Mouse (Mus musculus) spleen, adult 18-20 months (tissue): ENCODE data around the gene Snx29.
A peak's percentile ranks its signal among the peaks of the same experiment; 100 is the strongest.

Experiments
- DNase-seq, 2 experiments: peaks; one replicate each; pipeline ENCODE4 v3.0.0; 2022; ENCODE audit warnings: mixed read lengths in 2 of 2

The Snx29 gene

GRCm38 (mm10) chr16:11603667-11604422, 281.1 kb downstream of the Snx29 start:
- peak in 1 of 2 experiments; percentile 33 for DNase-seq

DNA sequence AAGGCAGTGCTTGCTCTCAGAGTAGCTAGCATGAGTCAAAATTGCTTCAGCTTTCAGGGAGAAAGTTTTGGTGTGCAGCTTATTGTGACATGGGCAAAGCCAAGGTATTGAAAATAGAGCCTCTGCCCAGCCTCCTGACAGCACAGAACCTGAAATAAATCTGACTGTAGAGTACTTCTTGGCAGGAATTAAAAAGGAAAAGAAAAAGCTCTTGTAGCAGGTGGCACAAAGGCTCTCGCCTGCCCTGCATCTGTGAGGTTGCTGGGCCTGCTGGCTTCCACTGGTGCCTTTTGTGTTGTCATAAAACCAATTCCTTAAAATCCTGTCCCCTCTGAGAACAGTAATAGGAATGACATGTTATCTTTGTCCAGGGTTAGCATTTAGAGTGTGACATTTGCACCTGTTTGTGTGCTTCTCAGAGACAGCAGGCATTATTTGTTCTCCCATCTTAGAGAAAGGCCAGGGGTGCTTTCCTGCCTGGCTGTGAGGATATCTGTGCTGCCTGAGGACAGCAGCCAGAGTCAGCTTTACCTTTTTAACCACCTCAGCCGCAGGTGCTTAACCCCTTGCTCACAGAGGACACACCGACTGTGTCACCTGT, 289.9 kb downstream of the Snx29 start:
- no peak for DNase-seq

GRCm38 (mm10) chr16:11614401-11615014, 291.8 kb downstream of the Snx29 start:
- no peak for DNase-seq

DNA sequence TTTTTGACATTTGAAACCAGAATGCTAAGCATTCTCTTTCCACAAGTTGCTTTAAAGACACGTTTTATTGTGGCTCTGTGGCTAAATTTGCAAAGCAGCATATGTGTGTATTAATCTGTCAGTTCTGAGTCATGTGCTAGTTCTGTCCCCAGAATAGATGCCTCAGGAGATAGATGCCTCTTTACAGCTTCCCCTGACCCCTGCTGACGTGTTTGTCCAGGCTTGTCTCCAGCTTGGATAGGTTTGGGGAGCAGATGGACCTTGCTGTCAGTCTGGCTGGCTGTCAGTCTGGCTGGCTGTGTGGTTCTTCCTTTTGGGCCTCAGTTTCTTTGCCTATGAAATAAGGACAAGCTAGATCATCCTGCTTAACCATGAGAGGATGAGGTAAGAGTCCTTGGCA, 292.9 kb downstream of the Snx29 start:
- DNase-seq, result no peak

DNA sequence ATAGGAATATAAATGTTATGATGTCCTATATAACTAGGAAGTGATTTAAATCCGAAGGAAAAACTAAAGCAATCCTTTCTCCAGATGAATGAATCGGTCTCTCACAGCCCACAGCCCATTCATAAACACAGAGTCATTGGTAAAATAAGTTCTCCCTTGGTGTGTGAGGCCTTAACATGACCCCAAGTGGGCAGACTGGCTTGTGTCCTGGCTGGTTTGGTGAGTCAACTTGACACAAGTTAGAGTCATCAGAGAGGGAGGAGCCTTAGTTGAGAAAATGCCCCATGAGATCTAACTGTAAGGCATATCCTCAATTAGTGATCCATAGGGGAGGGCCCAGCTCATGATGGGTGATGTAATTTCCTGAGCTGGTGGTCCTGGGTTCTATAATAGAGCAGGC, 297.2 kb downstream of the Snx29 start:
- DNase-seq, result no peak

DNA sequence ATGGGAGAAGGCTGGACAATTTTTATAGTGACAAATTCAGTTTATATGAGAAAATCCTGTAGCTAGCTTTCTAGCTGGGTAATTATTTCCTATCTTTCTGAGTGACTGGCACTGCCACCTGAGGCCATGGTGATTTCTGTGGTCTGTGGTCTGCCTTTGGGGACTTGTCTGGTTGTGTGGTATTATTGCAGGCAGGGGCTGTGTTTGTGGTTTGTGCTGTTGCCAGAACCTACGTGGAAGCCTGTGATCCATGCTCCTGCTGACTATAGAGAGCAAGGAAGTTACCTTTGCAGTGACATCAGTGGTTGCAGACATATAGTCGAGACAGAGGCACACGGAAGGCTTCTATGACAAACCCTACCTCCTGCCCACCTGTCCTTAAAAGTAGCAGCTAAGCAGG, 298.3 kb downstream of the Snx29 start:
- no peak for DNase-seq

DNA sequence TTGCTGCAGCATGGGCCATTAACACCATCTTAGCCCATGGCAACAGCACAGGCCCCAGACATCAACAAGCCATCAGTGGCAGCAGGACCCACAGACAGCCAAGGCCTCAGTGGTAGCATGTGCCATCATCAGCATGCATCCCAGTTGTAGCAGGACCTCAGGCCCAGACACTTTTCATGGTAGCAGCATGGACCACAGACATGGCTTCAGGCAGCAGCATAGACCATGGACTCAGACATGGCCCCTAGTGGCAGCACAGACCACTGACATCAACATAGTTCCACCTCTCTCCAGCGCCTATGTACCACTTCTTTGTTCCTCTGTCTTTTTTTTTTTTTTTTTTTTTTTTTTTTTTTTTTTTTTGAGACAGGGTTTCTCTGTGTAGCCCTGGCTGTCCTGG, 299.0 kb downstream of the Snx29 start:
- no peak for DNase-seq

- no peak for DNase-seq
Observed at GRCm38 (mm10) chr16:11623032-11623431, 300.3 kb downstream of the Snx29 start.

DNA sequence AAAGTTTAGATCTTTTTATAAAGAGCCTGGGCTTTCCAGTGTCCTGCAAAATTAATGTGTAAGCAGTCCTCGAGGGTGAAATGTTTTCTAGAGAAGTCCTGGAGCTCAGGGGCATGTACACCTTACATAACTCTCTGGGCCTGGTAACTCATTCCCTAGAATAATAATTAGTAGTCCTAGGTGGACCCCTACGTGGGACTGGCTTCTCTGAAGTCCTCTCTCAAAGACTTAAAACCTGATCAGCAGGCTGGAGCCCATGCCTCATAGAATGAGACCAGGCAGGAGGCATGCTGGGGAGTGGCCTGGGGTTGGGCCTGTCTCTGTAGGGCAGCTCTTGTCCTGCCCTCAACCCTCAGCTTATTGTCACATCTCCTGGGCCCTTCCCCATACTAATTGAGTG, 301.4 kb downstream of the Snx29 start:
- DNase-seq, result no peak

GRCm38 (mm10) chr16:11626004-11626481, 303.3 kb downstream of the Snx29 start:
- no peak for DNase-seq

- DNase-seq, result no peak
Observed at GRCm38 (mm10) chr16:11626616-11627015, 303.9 kb downstream of the Snx29 start.

GRCm38 (mm10) chr16:11627866-11628638, 305.3 kb downstream of the Snx29 start:
- DNase-seq, result no peak

DNA sequence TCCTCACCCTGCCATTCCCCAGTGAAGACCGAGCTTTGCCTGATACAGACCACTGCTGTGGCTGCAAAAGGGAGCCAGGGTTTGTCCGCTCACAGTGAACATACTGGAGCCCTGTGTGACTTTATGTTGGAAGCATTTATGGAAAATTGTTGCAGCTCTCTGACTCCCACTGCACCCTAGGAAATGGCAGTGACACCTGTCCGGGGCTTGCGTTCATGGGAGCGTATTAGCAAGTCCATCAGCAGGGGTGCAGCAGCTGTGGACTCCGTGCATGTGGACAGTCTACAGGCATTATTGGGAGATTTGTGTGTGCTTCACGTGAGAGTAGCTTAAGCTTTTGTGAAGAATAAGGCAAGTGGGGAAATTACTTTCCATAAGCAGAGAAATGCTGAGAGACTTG, 307.0 kb downstream of the Snx29 start:
- DNase-seq, result no peak

GRCm38 (mm10) chr16:11630489-11630888, 307.8 kb downstream of the Snx29 start:
- DNase-seq, result no peak

DNA sequence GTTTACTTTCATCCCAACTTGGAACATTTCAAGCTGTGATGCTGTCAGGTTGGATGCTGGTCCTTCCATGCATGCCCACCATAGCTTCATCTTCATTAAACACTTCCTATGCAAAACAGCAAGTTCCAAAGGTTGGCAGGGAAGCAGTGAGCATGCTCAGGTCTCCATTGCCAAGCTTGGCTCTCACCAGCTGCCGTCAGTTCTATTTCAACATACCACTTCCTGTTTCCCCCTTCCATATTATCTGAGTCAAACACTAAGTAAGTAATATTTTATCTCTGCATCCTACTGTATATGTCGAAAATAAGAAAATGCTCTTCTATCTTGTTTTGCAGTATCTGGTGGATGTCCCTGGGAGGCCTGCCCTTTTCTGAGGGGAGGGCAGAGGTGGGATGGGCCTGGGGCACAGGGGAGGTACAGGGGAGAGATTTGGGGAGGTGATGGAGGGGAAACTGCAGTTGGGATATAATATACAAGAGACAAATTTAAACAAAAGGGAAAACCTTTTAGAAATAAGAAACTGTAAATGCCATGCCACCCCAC, 309.6 kb downstream of the Snx29 start:
- no peak for DNase-seq

DNA sequence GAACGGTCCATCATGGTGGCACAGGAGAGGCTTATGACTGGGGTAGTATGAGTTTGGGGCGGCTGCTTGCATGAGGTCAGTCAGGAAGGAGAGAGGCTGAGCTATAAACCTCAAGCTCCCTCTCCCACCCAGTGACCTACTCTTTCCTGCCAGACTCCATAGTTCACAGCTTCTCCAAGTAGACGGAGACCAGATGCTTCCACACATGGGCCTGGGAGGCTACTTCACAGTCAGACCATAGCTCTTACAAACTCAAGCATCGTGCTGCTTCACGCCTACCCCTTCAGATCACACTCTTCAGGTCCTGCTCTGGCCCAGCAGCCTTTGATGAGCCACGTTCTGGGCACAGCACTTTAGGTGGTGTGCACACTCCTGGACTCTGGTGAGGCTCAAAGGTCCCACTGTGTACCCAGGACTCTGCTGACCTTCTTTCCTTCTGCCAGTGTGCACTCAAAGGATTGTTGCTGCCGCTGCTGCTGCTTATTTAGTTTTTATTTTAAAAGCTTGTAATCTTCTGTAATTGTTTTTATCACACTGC, 313.6 kb downstream of the Snx29 start:
- no peak for DNase-seq

DNA sequence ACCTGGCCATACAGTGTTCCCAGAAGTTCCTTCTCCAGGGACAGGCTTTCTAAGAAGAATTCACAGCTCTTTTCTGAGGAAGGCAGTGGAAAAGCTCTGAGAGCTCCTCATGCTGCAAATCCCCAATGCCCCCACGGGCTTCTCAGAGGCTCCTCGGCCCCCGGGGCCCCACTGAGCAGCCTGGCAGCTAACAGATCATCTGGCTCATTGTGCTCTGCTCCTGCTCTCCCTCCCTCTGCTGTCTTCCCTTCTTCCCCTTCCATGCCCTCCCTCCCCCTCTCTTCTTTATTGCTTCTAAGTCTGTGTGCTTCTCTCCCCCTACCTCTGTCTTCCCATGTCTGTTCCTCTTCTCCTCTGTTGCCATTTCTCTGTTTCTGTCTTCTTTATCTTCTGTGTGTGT, 314.2 kb downstream of the Snx29 start:
- no peak for DNase-seq

- DNase-seq, result no peak
Observed at GRCm38 (mm10) chr16:11637794-11638193, 315.1 kb downstream of the Snx29 start.

GRCm38 (mm10) chr16:11638739-11639138, 316.0 kb downstream of the Snx29 start:
- DNase-seq, result no peak

DNA sequence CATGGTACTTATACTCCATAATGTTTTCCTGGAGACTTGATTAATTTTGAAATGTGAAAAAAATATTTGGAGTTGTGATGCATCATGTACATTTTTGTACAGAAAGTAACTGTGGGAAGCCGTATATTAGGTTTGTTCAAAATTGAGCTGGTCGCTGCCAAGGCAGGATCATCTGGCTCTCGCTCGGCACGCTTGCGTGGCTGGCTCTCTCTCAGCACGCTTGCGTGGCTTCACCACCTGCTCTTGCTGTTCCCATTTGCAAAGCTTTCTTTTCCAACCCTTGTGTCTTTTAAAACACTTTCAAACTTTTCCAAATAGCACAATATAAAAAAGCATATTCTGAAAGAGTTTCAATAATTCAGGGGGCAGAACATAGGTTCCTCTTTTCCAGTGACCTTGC, 317.2 kb downstream of the Snx29 start:
- DNase-seq, result no peak

DNA sequence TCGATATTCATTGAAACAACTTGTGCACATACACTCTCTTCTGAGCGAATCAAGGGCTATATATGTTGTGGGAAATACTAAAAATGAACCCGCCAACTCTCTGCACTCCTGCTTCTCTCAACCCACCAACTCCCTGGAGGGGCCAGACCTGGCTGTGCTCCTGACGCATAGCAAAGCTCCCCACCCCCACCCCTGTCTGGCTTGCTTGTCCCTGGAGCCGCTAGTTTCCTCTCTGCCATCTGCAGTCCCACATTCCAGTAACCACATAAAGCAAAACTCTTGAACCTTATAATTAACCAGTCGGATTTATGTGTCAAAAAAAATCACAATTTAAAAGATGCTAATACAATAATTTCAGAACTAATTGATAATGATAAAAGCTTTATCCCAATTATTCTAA, 320.9 kb downstream of the Snx29 start:
- no peak for DNase-seq

DNA sequence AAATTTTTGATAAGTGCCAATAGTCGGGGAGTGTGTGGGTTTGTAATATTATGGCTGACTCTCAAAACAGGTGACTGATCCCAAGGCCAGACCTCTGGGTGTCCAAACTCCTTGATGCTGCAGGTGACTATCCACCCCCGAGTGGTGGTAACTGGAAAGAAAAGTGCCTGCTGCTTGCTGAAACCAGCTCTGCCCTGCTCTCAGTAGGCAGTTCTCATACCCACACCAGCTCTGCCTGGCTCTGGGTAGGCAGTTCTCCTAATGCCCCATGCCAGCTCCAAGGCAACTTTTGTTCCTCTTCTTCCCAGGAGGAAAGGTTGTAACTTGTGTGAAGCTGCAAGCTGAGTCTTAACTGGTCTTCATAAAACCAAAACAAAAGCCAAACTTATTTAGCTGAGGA, 321.7 kb downstream of the Snx29 start:
- no peak for DNase-seq

- DNase-seq, result no peak
Observed at GRCm38 (mm10) chr16:11645668-11646067, 323.0 kb downstream of the Snx29 start.
